Mouse (Mus musculus) cerebral cortex, adult 2 months (tissue): ENCODE results near the gene Dusp8.

Source experiments
- WGBS: fragments of 180-500 bp; shearing (Covaris S2); methylation state at CpG from one replicate; pipeline ENCODE4 v1.1.7; 2018; 5-methylcytosine and 5-hydroxymethylcytosine counted together

Dusp8 gene

GRCm38 (mm10) chr7:142045344-142045743, 50.3 kb downstream of the Dusp8 start:
- 53% methylated on average over 2 of the region's 2 CpGs for WGBS

- 79% methylated on average over 3 of the region's 3 CpGs for WGBS
These were observed 54.9 kb downstream of the Dusp8 start for GRCm38 (mm10) chr7:142040756-142041155.

DNA sequence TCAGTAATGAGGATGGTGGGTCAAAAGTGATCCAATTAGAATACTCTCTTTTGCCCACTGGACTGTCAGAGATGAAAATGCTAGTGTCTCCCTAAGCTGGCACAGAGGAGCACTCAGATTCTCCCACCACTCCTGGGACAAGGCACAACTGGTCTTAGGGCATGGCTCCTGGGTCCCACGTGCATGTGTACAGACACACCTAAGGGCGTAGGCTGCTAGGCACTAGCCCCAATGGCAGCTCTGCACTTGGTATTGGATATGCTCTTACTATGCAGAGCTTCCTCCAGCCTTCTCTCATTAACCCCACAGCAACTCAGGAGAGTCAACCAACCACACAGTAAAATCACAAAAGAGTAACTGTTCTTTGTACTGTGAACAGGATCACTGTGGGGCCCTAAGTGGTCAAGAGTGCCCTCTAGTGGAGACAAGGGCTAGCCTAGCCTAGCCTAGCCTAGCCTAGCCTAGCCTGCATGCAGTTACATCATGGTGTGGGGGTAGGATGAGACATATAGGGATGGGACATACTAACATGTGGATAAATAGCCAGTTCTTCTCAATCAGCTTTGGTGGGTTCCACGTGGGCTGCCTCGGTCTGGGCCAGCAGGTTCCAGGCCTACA, 58.0 kb downstream of the Dusp8 start:
- WGBS: 70% methylated on average over 4 of the region's 4 CpGs

DNA sequence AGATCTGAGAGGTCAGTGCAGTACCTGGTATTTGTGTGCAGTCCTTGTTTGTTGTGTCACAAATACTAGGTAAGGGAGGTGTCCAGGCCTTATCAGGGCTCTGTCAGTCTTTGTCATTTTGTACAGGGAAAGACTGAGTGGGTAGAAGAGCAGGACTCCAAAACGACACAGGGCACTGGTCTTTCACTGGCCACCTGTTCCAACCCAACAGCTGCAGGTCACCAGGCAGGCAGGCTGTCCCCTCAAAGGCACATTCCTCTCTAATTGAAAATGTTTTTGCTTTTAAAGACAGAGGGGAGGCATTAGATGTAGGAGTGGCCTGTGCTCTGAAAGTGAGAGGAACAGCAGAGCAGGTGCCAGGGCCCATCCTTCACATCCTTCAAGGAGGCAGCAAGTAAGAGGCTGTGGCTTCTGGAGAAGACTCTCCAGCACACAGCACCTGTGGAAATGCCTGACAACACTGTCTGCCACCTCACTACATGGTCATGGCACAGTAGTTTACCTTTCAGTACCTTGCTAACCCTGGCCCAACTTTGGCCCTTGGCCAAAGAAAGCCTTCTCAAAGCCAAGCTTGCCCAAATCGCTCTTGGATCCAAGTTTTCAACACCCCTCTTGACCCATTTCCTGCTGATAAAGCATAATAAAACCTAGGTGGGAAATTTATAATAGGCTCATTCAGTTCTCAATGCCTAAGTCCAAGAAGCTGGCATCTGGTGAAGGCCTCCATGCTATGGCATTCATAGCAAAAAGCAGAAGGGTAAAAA, 60.4 kb downstream of the Dusp8 start:
- WGBS: 52% methylated on average over 2 of the region's 2 CpGs

- 54% methylated on average over 2 of the region's 2 CpGs for WGBS
These were observed 61.4 kb downstream of the Dusp8 start for GRCm38 (mm10) chr7:142034198-142034597.
